Mouse (Mus musculus): ENCODE results near the gene Lmo3.

The Lmo3 gene

GRCm38 (mm10) chr6:138581734-138582505 lies at the start of gene Lmo3:
TSS of gene Lmo3 (minus strand) at chr6:138581968.
- DNase-seq (ENCODE audit: low read depth, low spot score): no peak

- DNase-seq (ENCODE audit: low read depth, low spot score): no peak
Observed at GRCm38 (mm10) chr6:138620786-138621185, 39.0 kb upstream of the Lmo3 start.

- DNase-seq (ENCODE audit: low read depth, low spot score): no peak
Observed at GRCm38 (mm10) chr6:138618396-138618795, 36.6 kb upstream of the Lmo3 start.

GRCm38 (mm10) chr6:138597016-138597415 lies 15.2 kb upstream of the Lmo3 start:
- no peak for DNase-seq (ENCODE audit: low read depth, low spot score)

GRCm38 (mm10) chr6:138595991-138596698 lies 14.4 kb upstream of the Lmo3 start:
- DNase-seq (ENCODE audit: low read depth, low spot score): no peak

- no peak for DNase-seq (ENCODE audit: low read depth, low spot score)
Observed at GRCm38 (mm10) chr6:138583314-138583713, 1.5 kb upstream of the Lmo3 start.

- DNase-seq (ENCODE audit: low read depth, low spot score): no peak
Observed at GRCm38 (mm10) chr6:138582506-138583000, 785 bp upstream of the Lmo3 start.

- DNase-seq (ENCODE audit: low read depth, low spot score): no peak
Observed at GRCm38 (mm10) chr6:138580491-138581076, 1.2 kb downstream of the Lmo3 start.

GRCm38 (mm10) chr6:138563416-138563815 lies 18.4 kb downstream of the Lmo3 start:
- no peak for DNase-seq (ENCODE audit: low read depth, low spot score)

- DNase-seq (ENCODE audit: low read depth, low spot score): no peak
Observed at GRCm38 (mm10) chr6:138552144-138552543, 29.6 kb downstream of the Lmo3 start.

GRCm38 (mm10) chr6:138534879-138535278 lies 46.9 kb downstream of the Lmo3 start:
- DNase-seq (ENCODE audit: low read depth, low spot score): no peak

- DNase-seq (ENCODE audit: low read depth, low spot score): no peak
Observed at GRCm38 (mm10) chr6:138506642-138507041, 75.1 kb downstream of the Lmo3 start.

GRCm38 (mm10) chr6:138503946-138504345 lies 77.8 kb downstream of the Lmo3 start:
- DNase-seq (ENCODE audit: low read depth, low spot score): no peak

GRCm38 (mm10) chr6:138482834-138483233 lies 98.9 kb downstream of the Lmo3 start:
- DNase-seq (ENCODE audit: low read depth, low spot score): no peak

GRCm38 (mm10) chr6:138477611-138478010 lies 104.2 kb downstream of the Lmo3 start:
- DNase-seq (ENCODE audit: low read depth, low spot score): no peak

- DNase-seq (ENCODE audit: low read depth, low spot score): no peak
Observed at GRCm38 (mm10) chr6:138469204-138469603, 112.6 kb downstream of the Lmo3 start.

- DNase-seq (ENCODE audit: low read depth, low spot score): no peak
Observed at GRCm38 (mm10) chr6:138444515-138445048, 137.2 kb downstream of the Lmo3 start.

GRCm38 (mm10) chr6:138437351-138437750 lies 144.4 kb downstream of the Lmo3 start:
- no peak for DNase-seq (ENCODE audit: low read depth, low spot score)

GRCm38 (mm10) chr6:138436813-138437212 lies 145.0 kb downstream of the Lmo3 start:
- DNase-seq (ENCODE audit: low read depth, low spot score): no peak

- no peak for DNase-seq (ENCODE audit: low read depth, low spot score)
Observed at GRCm38 (mm10) chr6:138427394-138427793, 154.4 kb downstream of the Lmo3 start.

GRCm38 (mm10) chr6:138426894-138427293 lies 154.9 kb downstream of the Lmo3 start:
- no peak for DNase-seq (ENCODE audit: low read depth, low spot score)

Measured in c-Kit-negative CD71-positive TER-119-positive erythroid progenitor cells, embryonic 14.5 days (primary cell).